Mouse (Mus musculus) neural tube, embryonic 15.5 days (tissue): Measurements from ENCODE around the gene Scml4. TPM values are rescaled to one million over a fixed set of nuclear protein-coding genes. Genes with fewer than 3 reads are reported as not detected.

Experiments used
- ATAC-seq: fragments of 200-750 bp; cut with Nextera tagmentation; 2 replicates; pipeline ENCODE4 v1.8.0; 2017; ENCODE audit warnings: mild to moderate bottlenecking, moderate TSS enrichment, moderate library complexity; ENCODE audit not compliant: low FRiP score
- H3K27ac ChIP-seq: fragments of 300-500 bp; sonication (generic); replicated peaks from 2 replicates; pipeline ENCODE4 v1.5.1; 2015; ENCODE audit warnings: mild to moderate bottlenecking, inconsistent platforms
- H3K27me3 ChIP-seq: fragments of 300-500 bp; sonication (generic); replicated peaks from 2 replicates; pipeline ENCODE4 v1.6.1; 2015; ENCODE audit warnings: inconsistent platforms
- H3K36me3 ChIP-seq: fragments of 300-500 bp; sonication (generic); 2 replicates; pipeline ENCODE4 v1.6.1; 2015; ENCODE audit warnings: inconsistent platforms
- H3K4me1 ChIP-seq: fragments of 300-500 bp; sonication (generic); 2 replicates; pipeline ENCODE4 v1.6.1; 2015; ENCODE audit warnings: inconsistent platforms
- H3K4me2 ChIP-seq: fragments of 300-500 bp; sonication (generic); 2 replicates; pipeline ENCODE4 v1.6.1; 2015; ENCODE audit warnings: inconsistent platforms, mild to moderate bottlenecking, moderate library complexity
- H3K4me3 ChIP-seq: fragments of 300-500 bp; sonication (generic); replicated peaks from 2 replicates; pipeline ENCODE4 v1.5.1; 2015; ENCODE audit warnings: mild to moderate bottlenecking, inconsistent platforms
- H3K9ac ChIP-seq: fragments of 300-500 bp; sonication (generic); replicated peaks from 2 replicates; pipeline ENCODE4 v1.6.1; 2015; ENCODE audit warnings: mild to moderate bottlenecking, inconsistent platforms
- H3K9me3 ChIP-seq: fragments of 300-500 bp; sonication (generic); replicated peaks from 2 replicates; pipeline ENCODE4 v1.6.1; 2016; ENCODE audit warnings: inconsistent platforms
- WGBS: fragments of 180-500 bp; shearing (Covaris S2); methylation state at CpG from one replicate; pipeline ENCODE4 v1.1.7; 2015; ENCODE audit warnings: mixed read lengths; 5-methylcytosine and 5-hydroxymethylcytosine counted together
- polyA plus RNA-seq: library from polyadenylated mRNA; unstranded; fragments of >200 nt; fragmentation: Nextera tagmentation; extraction: Ambion mirVana; gene quantifications from 2 replicates; pipeline ENCODE4 v1.2.1, GENCODE M21; 2015

Gene Scml4
- polyA plus RNA-seq, 1 experiment from 2014 or later, result 7.9 TPM

DNA sequence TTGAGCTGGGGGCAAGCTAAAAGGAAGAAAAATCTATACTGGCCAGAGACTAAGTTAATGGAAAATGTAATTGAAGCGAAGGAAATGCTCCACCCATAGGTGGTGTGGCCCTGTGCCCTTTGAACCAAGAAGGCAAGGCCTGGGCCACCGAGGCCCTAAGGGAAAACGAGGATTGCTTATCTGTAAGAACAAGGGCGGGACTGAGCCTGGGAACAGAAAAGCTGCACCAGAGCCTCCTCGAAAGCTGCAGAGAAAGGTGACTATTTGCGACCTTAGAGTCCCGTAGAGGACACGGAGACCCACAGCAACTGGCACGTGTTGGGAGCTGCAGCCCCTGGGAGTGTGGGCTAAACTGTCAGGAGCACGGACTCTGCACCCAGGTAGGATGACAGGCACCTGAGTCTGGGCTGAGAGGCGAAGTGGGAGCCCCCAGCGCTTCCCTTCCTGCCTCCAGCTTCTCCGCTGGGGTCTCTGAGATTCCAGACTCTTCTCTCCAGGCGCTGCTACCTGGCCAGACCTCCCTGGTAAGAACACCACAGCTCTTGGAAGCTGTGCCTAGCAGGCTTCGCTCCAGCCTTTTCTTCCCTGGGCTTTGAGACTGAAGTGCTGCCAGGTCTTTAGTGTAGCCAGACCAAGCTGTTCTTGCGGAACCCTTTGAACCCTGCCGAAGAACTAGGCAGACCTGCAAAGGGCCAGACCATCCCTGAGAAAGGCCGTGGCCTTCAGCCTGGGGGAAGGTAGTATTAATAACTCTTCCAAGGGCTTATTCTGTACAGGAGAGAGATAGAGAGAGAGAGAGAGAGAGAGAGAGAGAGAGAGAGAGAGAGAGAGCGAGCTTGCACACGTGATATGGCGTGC lies 80.3 kb downstream of the Scml4 start:
- Histone ChIP-seq H3K4me2 (no peak overlapping the region), H3K9me3 (no peaks in the 10 kb centered on the region), H3K27ac (no peak overlapping the region), H3K4me1 (peaks cover 9% of the 10 kb centered on the region), H3K36me3 (no peaks in the 10 kb centered on the region), H3K9ac (no peak overlapping the region), H3K27me3 (no peaks in the 10 kb centered on the region), H3K4me3 (no peak overlapping the region)
- 77% methylated on average over 21 of the region's 21 CpGs for WGBS
- ATAC-seq, result no peak

DNA sequence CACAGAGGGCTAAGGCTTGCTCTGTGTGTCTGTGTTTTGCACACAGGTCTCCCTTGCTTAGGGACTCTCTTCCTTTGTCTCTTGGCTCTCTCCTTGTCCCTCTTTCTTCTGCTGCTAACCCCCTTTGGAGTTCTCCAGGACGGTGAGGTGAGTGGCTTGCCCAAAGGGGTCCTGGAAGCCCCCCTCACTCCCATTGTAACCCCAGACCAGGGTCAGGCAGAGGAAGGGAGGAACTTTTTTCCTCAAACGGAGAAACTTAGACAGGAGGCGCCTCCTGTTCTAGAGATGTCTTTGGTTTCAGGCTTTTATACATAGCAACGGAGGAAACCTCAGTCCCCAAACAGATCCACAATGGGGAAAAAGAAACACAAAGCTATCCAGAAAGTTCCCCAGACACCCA lies 81.1 kb downstream of the Scml4 start:
- Histone ChIP-seq H3K4me1 (peaks cover 9% of the 10 kb centered on the region), H3K27me3 (no peaks in the 10 kb centered on the region), H3K9ac (no peak overlapping the region), H3K4me2 (peak overlapping the region; percentile 57), H3K36me3 (no peaks in the 10 kb centered on the region), H3K9me3 (no peaks in the 10 kb centered on the region), H3K4me3 (peak overlapping the region; percentile 25), H3K27ac (peak overlapping the region; percentile 76)
- 30% methylated on average over 4 of the region's 4 CpGs for WGBS
- no peak; the same call in 1 of the 2 replicates for ATAC-seq

DNA sequence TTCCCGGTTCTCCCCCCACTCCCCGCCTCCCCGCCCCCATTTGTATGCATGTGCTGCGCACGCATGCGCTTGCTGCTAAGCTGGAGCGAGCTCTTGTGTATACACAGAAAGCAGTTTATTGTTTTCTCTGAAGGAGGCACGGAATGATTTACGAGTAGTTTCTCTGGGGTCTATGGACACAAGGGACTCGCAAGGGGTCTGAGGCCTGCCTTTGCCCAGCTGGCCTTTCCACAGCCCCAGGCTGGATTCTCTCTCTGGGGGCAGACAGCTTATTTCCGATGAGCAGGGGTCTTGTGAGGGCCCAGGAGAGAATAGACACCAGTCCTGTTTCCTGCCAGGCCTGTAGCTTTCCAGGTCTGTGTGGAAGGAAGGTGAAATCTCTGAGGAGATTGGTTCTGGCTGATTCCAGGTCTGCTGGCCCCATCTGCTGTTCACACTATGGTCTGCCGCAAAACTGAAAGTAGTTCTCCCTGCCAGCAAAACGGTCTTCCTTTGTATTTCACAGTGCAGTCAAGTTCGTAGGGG lies 81.6 kb downstream of the Scml4 start:
- Histone ChIP-seq H3K9me3 (no peaks in the 10 kb centered on the region), H3K9ac (0 out of 2 replicates have a peak overlapping the region, but pooled peaks have one; percentile 44), H3K36me3 (no peaks in the 10 kb centered on the region), H3K4me2 (peak overlapping the region; percentile 57), H3K27ac (peak overlapping the region; percentile 76), H3K27me3 (no peaks in the 10 kb centered on the region), H3K4me3 (peak overlapping the region; percentile 25), H3K4me1 (peaks cover 9% of the 10 kb centered on the region)
- 8% methylated on average over 14 of the region's 14 CpGs for WGBS
- ATAC-seq, result peak; percentile 92

DNA sequence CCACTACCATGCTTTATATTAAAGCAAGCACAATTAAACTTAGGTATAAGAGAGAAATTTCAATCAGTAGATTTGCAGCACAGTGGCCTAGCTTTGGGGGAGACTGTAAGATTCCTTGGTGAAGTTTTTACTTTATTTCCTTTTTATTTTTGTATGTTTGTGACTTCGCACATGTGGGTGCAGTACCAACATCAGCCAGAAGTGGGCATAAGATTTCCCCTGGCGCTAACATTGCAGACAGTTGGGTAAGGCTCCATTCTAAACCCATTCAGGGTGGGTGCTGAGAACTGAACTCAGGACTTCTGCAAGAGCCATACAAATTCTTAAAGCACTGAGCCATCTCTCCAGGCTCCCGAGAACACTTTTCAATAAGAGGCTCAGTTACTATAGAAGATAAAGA lies 82.1 kb downstream of the Scml4 start:
- H3K36me3 ChIP-seq, result no peaks in the 10 kb centered on the region
- H3K4me1 ChIP-seq, result peaks cover 9% of the 10 kb centered on the region
- WGBS, result 86% methylated on average over 3 of the region's 3 CpGs
- H3K4me2 ChIP-seq, result no peak overlapping the region
- H3K27ac ChIP-seq, result peak overlapping the region; percentile 76
- no peak overlapping the region for H3K4me3 ChIP-seq
- ATAC-seq, result peak; percentile 9; the same call in 1 of the 2 replicates
- H3K27me3 ChIP-seq, result no peaks in the 10 kb centered on the region; the same call in 1 of the 2 replicates
- no peak overlapping the region for H3K9ac ChIP-seq
- H3K9me3 ChIP-seq, result no peaks in the 10 kb centered on the region

DNA sequence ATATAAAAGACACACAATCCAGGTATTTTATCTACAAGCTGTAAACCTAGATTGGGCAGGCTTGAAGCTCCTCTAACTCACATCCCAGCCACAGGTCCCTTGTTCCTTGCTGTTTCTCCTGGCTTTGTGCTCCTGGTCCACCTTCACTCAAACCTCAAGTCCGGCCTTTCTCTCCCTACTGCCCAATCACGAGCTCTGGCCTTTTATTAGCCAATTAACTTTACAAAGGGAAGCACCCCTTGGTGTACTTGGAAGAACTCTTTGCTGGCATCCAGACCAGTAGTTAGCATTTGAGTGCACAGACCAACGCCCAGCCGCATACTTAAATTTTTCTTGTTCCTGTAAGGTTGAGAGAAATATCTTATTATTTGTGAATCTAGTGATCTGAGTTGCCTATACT lies 85.1 kb downstream of the Scml4 start:
- H3K4me3 ChIP-seq, result no peak overlapping the region
- H3K36me3 ChIP-seq, result no peaks in the 10 kb centered on the region
- WGBS, result 26% methylated on average over 4 of the region's 4 CpGs
- H3K4me2 ChIP-seq, result no peak overlapping the region
- no peak overlapping the region for H3K9ac ChIP-seq
- ATAC-seq, result no peak
- no peaks in the 10 kb centered on the region; the same call in 1 of the 2 replicates for H3K27me3 ChIP-seq
- no peaks in the 10 kb centered on the region for H3K9me3 ChIP-seq
- H3K4me1 ChIP-seq, result peaks cover 9% of the 10 kb centered on the region
- H3K27ac ChIP-seq, result no peak overlapping the region

DNA sequence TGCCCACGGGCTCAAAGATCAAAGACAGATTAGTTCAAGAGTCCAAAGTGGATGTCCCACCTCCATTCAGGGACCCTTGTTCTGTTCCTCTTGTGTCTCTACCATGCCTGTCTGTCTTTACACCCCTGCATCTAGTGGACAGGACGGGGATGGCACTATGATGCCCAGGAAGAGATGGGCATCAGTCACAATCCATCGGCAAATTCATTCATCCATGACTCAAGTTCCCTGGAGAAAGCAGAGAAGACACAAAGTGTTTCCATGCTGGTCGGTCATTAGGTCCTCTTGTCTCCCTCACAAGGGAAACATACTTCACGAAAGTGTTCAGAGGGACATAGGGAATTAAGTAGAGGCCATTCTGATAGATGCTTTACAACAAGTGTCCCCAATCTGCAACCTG lies 87.2 kb downstream of the Scml4 start:
- Histone ChIP-seq H3K4me3 (no peak overlapping the region), H3K9ac (no peak overlapping the region), H3K27me3 (no peaks in the 10 kb centered on the region; the same call in 1 of the 2 replicates), H3K4me1 (peaks cover 16% of the 10 kb centered on the region; the same call in 1 of the 2 replicates), H3K4me2 (no peak overlapping the region), H3K9me3 (no peaks in the 10 kb centered on the region), H3K36me3 (no peaks in the 10 kb centered on the region), H3K27ac (no peak overlapping the region)
- whole genome bisulfite sequencing, result 93% methylated on average over 5 of the region's 5 CpGs
- ATAC-seq, result no peak

DNA sequence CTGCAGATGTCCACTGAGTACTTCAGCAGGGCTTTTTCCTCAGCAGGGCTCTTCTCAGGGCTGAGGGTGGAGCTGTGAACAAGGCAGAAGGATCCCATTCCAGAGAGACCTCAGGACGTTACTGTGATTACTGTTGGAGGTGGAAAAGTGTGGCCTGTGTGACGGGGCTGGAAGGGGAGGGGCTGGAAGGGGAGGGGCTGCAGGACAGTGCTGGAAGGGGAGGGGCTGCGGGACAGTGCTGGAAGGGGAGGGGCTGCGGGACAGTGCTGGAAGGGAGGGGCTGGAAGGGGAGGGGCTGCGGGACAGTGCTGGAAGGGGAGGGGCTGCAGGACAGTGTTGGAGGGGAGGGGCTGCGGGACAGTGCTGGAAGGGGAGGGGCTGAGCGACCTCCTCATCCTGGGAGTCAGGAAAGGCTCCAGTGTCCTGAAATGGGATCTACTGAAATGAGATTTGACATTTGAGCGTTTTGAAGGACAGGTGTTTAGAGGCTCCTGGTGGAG lies 90.1 kb downstream of the Scml4 start:
- H3K27ac ChIP-seq, result no peak overlapping the region
- WGBS, result 2% methylated on average over 8 of the region's 8 CpGs
- no peaks in the 10 kb centered on the region for H3K9me3 ChIP-seq
- peaks cover 16% of the 10 kb centered on the region; the same call in 1 of the 2 replicates for H3K4me1 ChIP-seq
- H3K27me3 ChIP-seq, result no peaks in the 10 kb centered on the region; the same call in 1 of the 2 replicates
- H3K4me3 ChIP-seq, result no peak overlapping the region
- no peak overlapping the region for H3K9ac ChIP-seq
- peak overlapping the region; percentile 35 for H3K4me2 ChIP-seq
- ATAC-seq, result 0 out of 2 replicates have a peak, but pooled peaks have one; percentile 30
- H3K36me3 ChIP-seq, result no peaks in the 10 kb centered on the region

DNA sequence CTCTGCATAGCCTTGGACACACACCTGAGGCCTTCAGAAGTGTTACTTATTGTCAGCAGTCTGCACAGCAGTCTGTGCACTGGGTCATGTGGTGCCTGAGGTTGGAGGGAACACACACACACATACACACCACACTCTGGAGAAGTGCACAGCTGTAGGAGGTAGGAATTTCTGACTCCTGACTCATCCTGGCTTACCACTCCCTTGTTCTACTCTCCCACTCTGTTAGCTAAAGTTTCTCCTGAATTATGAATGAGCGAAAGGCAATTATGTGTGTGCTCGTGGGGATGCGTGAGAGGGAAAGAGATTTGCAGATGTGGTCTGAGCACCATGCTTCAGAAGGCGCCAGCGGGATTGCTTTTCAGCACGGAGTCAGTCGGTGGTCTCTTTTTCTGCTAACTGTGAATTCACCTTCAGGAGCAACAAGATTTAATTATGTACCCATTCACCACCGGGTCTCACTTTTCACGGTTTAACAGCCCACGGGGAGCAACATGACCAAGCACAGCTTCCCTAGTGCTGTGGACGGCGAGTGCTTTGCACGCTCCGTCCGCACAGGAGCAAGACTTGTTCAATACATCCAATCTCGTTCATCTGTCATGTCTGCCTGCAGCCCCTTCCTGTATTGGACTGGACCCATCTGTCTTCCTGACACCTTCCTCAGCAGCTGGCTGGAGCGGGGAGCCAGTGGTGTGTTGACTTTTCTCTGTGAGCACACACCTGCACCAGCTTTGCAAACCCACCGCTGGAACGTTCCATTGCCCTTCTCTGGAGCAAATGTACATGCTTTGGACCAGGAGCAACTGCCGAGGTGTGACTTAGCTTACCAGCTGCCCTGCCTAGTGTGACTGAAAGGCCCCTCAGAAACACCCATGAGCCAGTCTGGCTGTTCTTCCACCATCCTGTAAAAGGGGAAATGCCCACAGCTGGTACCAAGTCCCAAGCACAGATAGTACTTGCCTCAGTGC lies 91.2 kb downstream of the Scml4 start:
- ATAC-seq, result peak; percentile 66
- 0 out of 2 replicates have a peak overlapping the region, but pooled peaks have one; percentile 0 for H3K27ac ChIP-seq
- no peak overlapping the region for H3K4me2 ChIP-seq
- no peak overlapping the region for H3K4me3 ChIP-seq
- peaks cover 16% of the 10 kb centered on the region; the same call in 1 of the 2 replicates for H3K4me1 ChIP-seq
- no peaks in the 10 kb centered on the region for H3K9me3 ChIP-seq
- no peak overlapping the region for H3K9ac ChIP-seq
- no peaks in the 10 kb centered on the region; the same call in 1 of the 2 replicates for H3K27me3 ChIP-seq
- WGBS, result 41% methylated on average over 20 of the region's 20 CpGs
- no peaks in the 10 kb centered on the region for H3K36me3 ChIP-seq

DNA sequence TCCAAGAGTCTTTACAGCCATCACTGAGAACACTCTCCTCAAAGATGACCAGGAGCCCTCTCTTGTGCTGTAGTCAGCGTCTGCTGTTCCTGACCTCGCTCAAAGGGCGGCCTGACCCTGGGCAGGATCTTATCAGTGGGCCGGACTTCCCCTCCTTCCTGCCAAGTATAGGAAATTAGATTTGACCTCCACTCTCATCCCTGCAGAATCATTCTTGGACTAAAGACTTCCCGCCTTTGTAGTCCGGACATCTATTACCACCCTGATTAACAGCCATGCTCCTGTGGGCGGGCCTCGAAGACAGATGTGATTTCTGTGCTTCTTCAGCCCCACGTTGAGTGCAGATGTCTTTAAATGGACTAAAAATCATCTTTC lies 91.9 kb downstream of the Scml4 start:
- Histone ChIP-seq H3K27me3 (no peaks in the 10 kb centered on the region; the same call in 1 of the 2 replicates), H3K27ac (no peak overlapping the region), H3K9me3 (no peaks in the 10 kb centered on the region), H3K4me2 (no peak overlapping the region), H3K4me3 (no peak overlapping the region), H3K9ac (no peak overlapping the region), H3K4me1 (peaks cover 16% of the 10 kb centered on the region; the same call in 1 of the 2 replicates), H3K36me3 (no peaks in the 10 kb centered on the region)
- 43% methylated on average over 9 of the region's 9 CpGs for WGBS
- ATAC-seq, result no peak

DNA sequence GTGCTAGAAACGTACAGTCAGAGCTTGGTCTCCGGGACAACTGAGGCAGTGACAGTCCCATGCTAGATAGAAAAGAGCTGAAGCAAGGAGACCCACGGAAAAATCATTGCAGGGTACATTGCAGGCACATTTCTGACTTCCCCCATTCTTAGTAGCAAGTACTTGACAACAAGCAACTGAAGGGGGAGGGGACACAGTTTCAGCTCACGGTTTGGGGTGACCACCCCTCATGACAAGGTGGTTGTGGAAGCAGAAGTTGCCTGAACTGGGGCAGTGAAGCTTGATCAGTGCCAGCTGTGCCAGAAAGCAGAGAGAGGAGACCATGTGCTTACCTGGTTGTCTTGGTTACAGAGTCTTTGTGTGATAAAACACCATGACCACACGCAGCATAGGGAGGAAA lies 93.4 kb downstream of the Scml4 start:
- Histone ChIP-seq H3K4me3 (no peak overlapping the region), H3K9me3 (no peaks in the 10 kb centered on the region), H3K27me3 (peaks cover 3% of the 10 kb centered on the region; the same call in 1 of the 2 replicates), H3K27ac (no peak overlapping the region), H3K36me3 (no peaks in the 10 kb centered on the region), H3K4me1 (peaks cover 24% of the 10 kb centered on the region), H3K9ac (no peak overlapping the region), H3K4me2 (no peak overlapping the region)
- 72% methylated on average over 5 of the region's 5 CpGs for WGBS
- no peak for ATAC-seq

DNA sequence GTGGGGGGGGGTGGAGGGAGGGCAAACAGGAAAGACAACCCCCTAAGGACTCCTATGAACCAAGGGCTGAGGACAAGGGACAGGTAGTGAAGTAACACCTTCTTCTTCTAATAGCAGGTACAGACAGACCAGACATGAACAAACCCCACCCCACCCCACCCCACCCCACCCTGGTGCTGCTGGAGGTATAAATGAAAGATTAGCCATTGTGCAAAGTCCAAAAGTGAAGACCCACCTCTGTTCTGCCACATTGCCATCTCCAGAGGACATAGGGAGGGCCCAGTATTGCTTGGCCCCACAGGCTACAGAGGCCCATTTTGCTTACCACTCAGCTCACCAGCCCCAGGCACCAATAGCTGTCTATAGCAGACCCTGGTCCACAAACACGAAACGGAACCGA lies 95.0 kb downstream of the Scml4 start:
- Histone ChIP-seq H3K27ac (no peak overlapping the region), H3K4me3 (no peak overlapping the region), H3K36me3 (no peaks in the 10 kb centered on the region), H3K9me3 (no peaks in the 10 kb centered on the region), H3K27me3 (peaks cover 3% of the 10 kb centered on the region; the same call in 1 of the 2 replicates), H3K4me2 (no peak overlapping the region), H3K4me1 (peaks cover 32% of the 10 kb centered on the region), H3K9ac (no peak overlapping the region)
- ATAC-seq, result no peak
- WGBS, result 99% methylated on average over 3 of the region's 3 CpGs
